Mouse (Mus musculus) forebrain, embryonic 10.5 days (tissue): ENCODE measurements around the gene Nrros. TPM values are rescaled to one million over a fixed set of nuclear protein-coding genes. Genes with fewer than 3 reads are reported as not detected.

Experiments
- DNase-seq: peaks from one replicate; pipeline ENCODE4 v3.0.0-alpha.2; 2017; ENCODE audit warnings: low spot score; ENCODE audit errors: extremely low spot score
- H3K27ac ChIP-seq: fragments of 300-500 bp; sonication (generic); 2 replicates; pipeline ENCODE4 v1.5.1; 2016; ENCODE audit warnings: mild to moderate bottlenecking
- H3K27me3 ChIP-seq: fragments of 300-500 bp; sonication (generic); 2 replicates; pipeline ENCODE4 v1.6.1; 2016; ENCODE audit warnings: mild to moderate bottlenecking; ENCODE audit not compliant: poor library complexity, severe bottlenecking
- H3K36me3 ChIP-seq: fragments of 300-500 bp; sonication (generic); replicated peaks from 2 replicates; pipeline ENCODE4 v1.6.1; 2016; ENCODE audit warnings: mild to moderate bottlenecking, moderate library complexity
- H3K4me1 ChIP-seq: fragments of 300-500 bp; sonication (generic); 2 replicates; pipeline ENCODE4 v1.6.1; 2016
- H3K4me3 ChIP-seq: fragments of 300-500 bp; sonication (generic); 2 replicates; pipeline ENCODE4 v1.5.1; 2016; ENCODE audit warnings: mild to moderate bottlenecking, moderate library complexity
- H3K9me3 ChIP-seq: fragments of 300-500 bp; sonication (generic); 2 replicates; pipeline ENCODE4 v1.6.1; 2016; ENCODE audit warnings: mild to moderate bottlenecking, moderate library complexity
- WGBS: fragments of 180-500 bp; shearing (Covaris S2); methylation state at CpG from one replicate; pipeline ENCODE4 v1.1.7; 2016; 5-methylcytosine and 5-hydroxymethylcytosine counted together
- polyA plus RNA-seq: library from polyadenylated mRNA; unstranded; fragments of >200 nt; fragmentation: Nextera tagmentation; extraction: Ambion mirVana; gene quantifications from 2 replicates; pipeline ENCODE4 v1.2.1, GENCODE M21; 2016

Nrros gene
- polyA plus RNA-seq = 7.3 and 9.3 TPM in 2 replicates

GRCm38 (mm10) chr16:32165281-32165821, at the start of gene Nrros:
Gene Nrros, minus strand, starts transcription at chr16:32165594.
- DNase-seq = peak; percentile 34
- WGBS = 2% methylated on average over 25 of the region's 25 CpGs
- H3K27me3 ChIP-seq = peaks cover 27% of the 10 kb centered on the region
- H3K4me3 ChIP-seq = peak within 1 kb of the TSS; percentile 54
- H3K27ac ChIP-seq = peak within 1 kb of the TSS; percentile 79
- H3K36me3 ChIP-seq = no peaks in the 10 kb centered on the region
- peaks cover 17% of the 10 kb centered on the region for H3K4me1 ChIP-seq
- no peaks in the 10 kb centered on the region for H3K9me3 ChIP-seq

- peaks cover 3% of the 10 kb centered on the region; the same call in 1 of the 2 replicates for H3K9me3 ChIP-seq
- 83% methylated on average over 17 of the region's 17 CpGs for WGBS
- H3K27me3 ChIP-seq = no peaks in the 10 kb centered on the region
- H3K27ac ChIP-seq = no peak overlapping the region
- no peak for DNase-seq
- no peak overlapping the region for H3K4me3 ChIP-seq
- no peaks in the 10 kb centered on the region for H3K36me3 ChIP-seq
- H3K4me1 ChIP-seq = no peaks in the 10 kb centered on the region
Measured at GRCm38 (mm10) chr16:32214804-32215576, 49.6 kb upstream of the Nrros start.

- no peak overlapping the region for H3K27ac ChIP-seq
- no peaks in the 10 kb centered on the region for H3K4me1 ChIP-seq
- no peaks in the 10 kb centered on the region for H3K36me3 ChIP-seq
- H3K4me3 ChIP-seq = no peak overlapping the region
- no peaks in the 10 kb centered on the region for H3K27me3 ChIP-seq
- no peak for DNase-seq
- peaks cover 11% of the 10 kb centered on the region for H3K9me3 ChIP-seq
Measured at GRCm38 (mm10) chr16:32214156-32214555, 48.8 kb upstream of the Nrros start.

- DNase-seq = no peak
- H3K27me3 ChIP-seq = no peaks in the 10 kb centered on the region
- no peak overlapping the region for H3K27ac ChIP-seq
- WGBS = 72% methylated on average over 3 of the region's 3 CpGs
- H3K9me3 ChIP-seq = peaks cover 21% of the 10 kb centered on the region
- no peak overlapping the region for H3K4me3 ChIP-seq
- no peaks in the 10 kb centered on the region for H3K36me3 ChIP-seq
- peaks cover 14% of the 10 kb centered on the region for H3K4me1 ChIP-seq
Measured at GRCm38 (mm10) chr16:32204902-32205301, 39.5 kb upstream of the Nrros start.

- Histone ChIP-seq H3K4me3 (no peak overlapping the region), H3K27me3 (no peaks in the 10 kb centered on the region), H3K9me3 (peaks cover 6% of the 10 kb centered on the region; the same call in 1 of the 2 replicates), H3K36me3 (no peaks in the 10 kb centered on the region), H3K4me1 (peaks cover 14% of the 10 kb centered on the region), H3K27ac (no peak overlapping the region)
- peak; percentile 18 for DNase-seq
- 83% methylated on average over 6 of the region's 6 CpGs for WGBS
Measured at GRCm38 (mm10) chr16:32202681-32203080, 37.3 kb upstream of the Nrros start.

- Histone ChIP-seq H3K4me1 (peaks cover 14% of the 10 kb centered on the region), H3K4me3 (peak overlapping the region; percentile 0; the same call in 1 of the 2 replicates), H3K9me3 (peaks cover 6% of the 10 kb centered on the region; the same call in 1 of the 2 replicates), H3K27ac (peak overlapping the region; percentile 66), H3K36me3 (no peaks in the 10 kb centered on the region), H3K27me3 (no peaks in the 10 kb centered on the region)
- peak; percentile 22 for DNase-seq
- WGBS = 63% methylated on average over 9 of the region's 9 CpGs
Measured at GRCm38 (mm10) chr16:32201004-32201325, 35.6 kb upstream of the Nrros start.

GRCm38 (mm10) chr16:32200256-32201003, 35.0 kb upstream of the Nrros start:
- Histone ChIP-seq H3K4me3 (peak overlapping the region; percentile 0), H3K4me1 (peaks cover 14% of the 10 kb centered on the region), H3K27ac (peak overlapping the region; percentile 66), H3K9me3 (peaks cover 6% of the 10 kb centered on the region; the same call in 1 of the 2 replicates), H3K36me3 (no peaks in the 10 kb centered on the region), H3K27me3 (no peaks in the 10 kb centered on the region)
- peak; percentile 35 for DNase-seq
- WGBS = 64% methylated on average over 21 of the region's 21 CpGs

GRCm38 (mm10) chr16:32190011-32190441, 24.6 kb upstream of the Nrros start:
- WGBS = 51% methylated on average over 12 of the region's 12 CpGs

GRCm38 (mm10) chr16:32189109-32189508, 23.7 kb upstream of the Nrros start:
- Histone ChIP-seq H3K4me3 (no peak overlapping the region), H3K9me3 (0 out of 2 replicates have a peak, but pooled peaks cover 3% of the 10 kb centered on the region), H3K27ac (no peak overlapping the region), H3K36me3 (no peaks in the 10 kb centered on the region), H3K4me1 (peaks cover 3% of the 10 kb centered on the region), H3K27me3 (no peaks in the 10 kb centered on the region)
- WGBS = 78% methylated on average over 6 of the region's 6 CpGs
- no peak for DNase-seq

More at GRCm38 (mm10) chr16:32190011-32190441, 24.6 kb upstream of the Nrros start:
- no peak overlapping the region for H3K4me3 ChIP-seq
- no peak for DNase-seq
- 0 out of 2 replicates have a peak, but pooled peaks cover 3% of the 10 kb centered on the region for H3K9me3 ChIP-seq
- no peaks in the 10 kb centered on the region for H3K36me3 ChIP-seq
- H3K27me3 ChIP-seq = no peaks in the 10 kb centered on the region
- peaks cover 3% of the 10 kb centered on the region for H3K4me1 ChIP-seq
- no peak overlapping the region for H3K27ac ChIP-seq

- no peaks in the 10 kb centered on the region for H3K9me3 ChIP-seq
- H3K27ac ChIP-seq = no peak overlapping the region
- no peaks in the 10 kb centered on the region for H3K27me3 ChIP-seq
- H3K36me3 ChIP-seq = no peaks in the 10 kb centered on the region
- no peak overlapping the region for H3K4me3 ChIP-seq
- peaks cover 3% of the 10 kb centered on the region for H3K4me1 ChIP-seq
- no peak for DNase-seq
- 95% methylated on average over 5 of the region's 5 CpGs for WGBS
Measured at GRCm38 (mm10) chr16:32186056-32186455, 20.7 kb upstream of the Nrros start.

GRCm38 (mm10) chr16:32179333-32179901, 14.0 kb upstream of the Nrros start, which contains the start of gene Bex6:
Gene Bex6, plus strand, starts transcription at chr16:32179823.
- 88% methylated on average over 6 of the region's 6 CpGs for WGBS
- no peak within 1 kb of the TSS for H3K27ac ChIP-seq
- peaks cover 5% of the 10 kb centered on the region for H3K9me3 ChIP-seq
- no peak within 1 kb of the TSS for H3K4me3 ChIP-seq
- H3K4me1 ChIP-seq = peaks cover 22% of the 10 kb centered on the region
- no peaks in the 10 kb centered on the region for H3K36me3 ChIP-seq
- no peaks in the 10 kb centered on the region for H3K27me3 ChIP-seq
- no peak for DNase-seq

- no peak for DNase-seq
- Histone ChIP-seq H3K36me3 (no peaks in the 10 kb centered on the region), H3K9me3 (peaks cover 5% of the 10 kb centered on the region), H3K27me3 (no peaks in the 10 kb centered on the region), H3K4me3 (peak overlapping the region; percentile 20; the same call in 1 of the 2 replicates), H3K4me1 (peaks cover 27% of the 10 kb centered on the region), H3K27ac (peak overlapping the region; percentile 81)
- WGBS = 64% methylated on average over 18 of the region's 18 CpGs
Measured at GRCm38 (mm10) chr16:32176896-32177686, 11.7 kb upstream of the Nrros start.
